Mouse (Mus musculus) stomach, embryonic 14.5 days (tissue): ENCODE data around the gene Kif26a. TPM values are rescaled to one million over a fixed set of nuclear protein-coding genes. Genes with fewer than 3 reads are reported as not detected.

Experiments used
- ATAC-seq: fragments of 200-750 bp; cut with Nextera tagmentation; 2 replicates; pipeline ENCODE4 v1.8.0; 2017; ENCODE audit warnings: low read depth, moderate TSS enrichment; ENCODE audit not compliant: insufficient number of reproducible peaks, insufficient read depth, low FRiP score
- H3K27ac ChIP-seq: fragments of 300-500 bp; sonication (generic); 2 replicates; pipeline ENCODE4 v1.5.1; 2014; ENCODE audit warnings: mild to moderate bottlenecking, low read length, moderate library complexity, mixed read lengths
- H3K27me3 ChIP-seq: fragments of 300-500 bp; sonication (generic); 2 replicates; pipeline ENCODE4 v1.6.1; 2014; ENCODE audit warnings: low read length, control low read depth, mixed read lengths; ENCODE audit not compliant: control insufficient read depth, insufficient read depth
- H3K36me3 ChIP-seq: fragments of 300-500 bp; sonication (generic); 2 replicates; pipeline ENCODE4 v1.6.1; 2014; ENCODE audit warnings: mild to moderate bottlenecking, control low read depth, low read length, moderate library complexity, mixed read lengths; ENCODE audit not compliant: control insufficient read depth, insufficient read depth
- H3K4me1 ChIP-seq: fragments of 300-500 bp; sonication (generic); 2 replicates; pipeline ENCODE4 v1.6.1; 2014; ENCODE audit warnings: low read length, control low read depth, mixed read lengths; ENCODE audit not compliant: control insufficient read depth, insufficient read depth
- H3K4me2 ChIP-seq: fragments of 300-500 bp; sonication (generic); replicated peaks from 2 replicates; pipeline ENCODE4 v1.6.1; 2014; ENCODE audit warnings: low read depth, low read length, control low read depth
- H3K4me3 ChIP-seq: fragments of 300-500 bp; sonication (generic); 2 replicates; pipeline ENCODE4 v1.5.1; 2014; ENCODE audit warnings: low read depth, low read length, control low read depth
- H3K9ac ChIP-seq: fragments of 300-500 bp; sonication (generic); replicated peaks from 2 replicates; pipeline ENCODE4 v1.6.1; 2014; ENCODE audit warnings: low read depth, mild to moderate bottlenecking, control low read depth, low read length, moderate library complexity, mixed read lengths
- H3K9me3 ChIP-seq: fragments of 300-500 bp; sonication (generic); 2 replicates; pipeline ENCODE4 v1.6.1; 2016; ENCODE audit warnings: low read depth, low read length, control low read depth; ENCODE audit not compliant: control insufficient read depth
- WGBS: fragments of 180-500 bp; shearing (Covaris S2); extraction: QIAGEN DNeasy Blood & Tissue Kit; methylation state at CpG from one replicate; pipeline ENCODE4 v1.1.7; 2014; 5-methylcytosine and 5-hydroxymethylcytosine counted together
- polyA plus RNA-seq: library from polyadenylated mRNA; unstranded; fragments of >200 nt; fragmentation: Nextera tagmentation; extraction: Ambion mirVana; gene quantifications from 2 replicates; pipeline ENCODE4 v1.2.1, GENCODE M21; 2014

Gene Kif26a
- polyA plus RNA-seq, 1 experiment from 2014 or later, result 2.9 TPM

- Histone ChIP-seq H3K4me1 (peaks cover 4% of the 10 kb centered on the region; the same call in 1 of the 2 replicates), H3K27me3 (no peaks in the 10 kb centered on the region), H3K36me3 (no peaks in the 10 kb centered on the region), H3K9ac (no peak overlapping the region), H3K27ac (no peak overlapping the region), H3K4me3 (no peak overlapping the region), H3K9me3 (no peaks in the 10 kb centered on the region), H3K4me2 (no peak overlapping the region)
- 72% methylated on average over 11 of the region's 11 CpGs for WGBS
- ATAC-seq, result no peak
Measured at GRCm38 (mm10) chr12:112108696-112109445, 37.1 kb upstream of the Kif26a start.

- Histone ChIP-seq H3K4me1 (peaks cover 4% of the 10 kb centered on the region; the same call in 1 of the 2 replicates), H3K36me3 (no peaks in the 10 kb centered on the region), H3K9ac (no peak overlapping the region), H3K9me3 (no peaks in the 10 kb centered on the region), H3K4me2 (no peak overlapping the region), H3K4me3 (no peak overlapping the region), H3K27ac (no peak overlapping the region), H3K27me3 (no peaks in the 10 kb centered on the region)
- ATAC-seq, result no peak
- 75% methylated on average over 9 of the region's 9 CpGs for WGBS
Measured at GRCm38 (mm10) chr12:112109701-112110100, 36.3 kb upstream of the Kif26a start.

DNA sequence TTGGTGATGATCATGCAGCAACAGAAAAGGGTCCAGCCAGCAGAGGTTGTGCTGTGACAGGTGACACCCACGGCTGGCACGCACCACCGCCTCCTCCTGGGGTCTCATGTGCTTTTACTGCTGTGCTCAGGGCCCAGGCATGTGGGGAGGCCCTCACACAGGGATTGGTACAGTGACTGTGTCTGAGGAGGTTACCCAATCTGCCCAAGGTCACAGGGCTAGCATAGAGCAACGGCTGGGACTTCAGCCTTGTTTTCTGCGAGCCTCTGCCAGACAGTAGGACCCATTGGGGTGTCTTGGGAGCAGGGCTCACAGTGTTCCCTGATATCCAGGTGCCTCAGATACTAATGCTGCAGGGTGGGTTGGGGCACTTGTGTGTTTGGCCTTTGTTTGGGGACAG is 34.7 kb upstream of the Kif26a start:
- 88% methylated on average over 5 of the region's 5 CpGs for WGBS
- Histone ChIP-seq H3K36me3 (no peaks in the 10 kb centered on the region), H3K9ac (no peak overlapping the region), H3K4me2 (no peak overlapping the region), H3K9me3 (no peaks in the 10 kb centered on the region), H3K27ac (no peak overlapping the region), H3K4me1 (peaks cover 4% of the 10 kb centered on the region; the same call in 1 of the 2 replicates), H3K27me3 (no peaks in the 10 kb centered on the region), H3K4me3 (no peak overlapping the region)
- ATAC-seq, result no peak

- Histone ChIP-seq H3K4me1 (0 out of 2 replicates have a peak, but pooled peaks cover 2% of the 10 kb centered on the region), H3K9me3 (no peaks in the 10 kb centered on the region), H3K36me3 (no peaks in the 10 kb centered on the region), H3K27ac (no peak overlapping the region), H3K4me3 (no peak overlapping the region), H3K27me3 (no peaks in the 10 kb centered on the region), H3K9ac (no peak overlapping the region), H3K4me2 (no peak overlapping the region)
- ATAC-seq, result no peak
- WGBS, result 90% methylated on average over 6 of the region's 6 CpGs
Measured at GRCm38 (mm10) chr12:112112235-112112634, 33.8 kb upstream of the Kif26a start.

DNA sequence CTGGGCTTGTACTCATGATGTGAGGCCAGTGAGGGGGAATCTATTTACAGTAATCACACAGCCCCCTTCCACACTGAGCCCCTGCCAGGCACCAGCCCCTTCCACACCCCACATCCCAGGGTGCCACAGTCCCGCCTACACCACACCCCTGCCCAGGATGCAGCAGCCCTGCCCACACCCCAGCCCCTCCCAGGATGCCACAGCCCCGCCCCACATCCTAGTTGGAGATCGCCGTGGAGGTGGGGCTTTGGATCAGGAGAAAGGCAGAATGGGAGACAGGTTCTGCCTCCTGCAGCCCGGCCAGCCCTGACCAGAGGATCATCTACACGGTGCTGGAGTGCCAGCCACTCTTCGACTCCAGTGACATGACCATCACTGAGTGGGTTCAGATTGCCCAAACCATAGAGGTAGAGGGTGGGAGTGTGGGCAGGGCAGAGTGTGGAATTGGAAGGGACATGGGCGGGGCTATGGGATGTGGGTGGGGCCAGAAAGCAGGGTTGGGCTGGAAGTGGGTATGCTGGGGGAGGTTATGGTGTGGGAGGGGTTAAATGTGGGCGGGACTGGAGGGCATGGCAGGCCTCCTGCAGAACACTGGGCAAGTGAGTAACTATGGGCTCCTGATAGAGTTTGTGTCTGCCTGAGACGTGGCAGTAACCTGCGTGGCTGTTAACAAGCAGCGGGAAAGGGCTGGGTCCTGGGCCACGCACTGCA is 33.2 kb upstream of the Kif26a start:
- H3K4me2 ChIP-seq, result no peak overlapping the region
- WGBS, result 17% methylated on average over 13 of the region's 13 CpGs
- H3K36me3 ChIP-seq, result no peaks in the 10 kb centered on the region
- 0 out of 2 replicates have a peak, but pooled peaks cover 2% of the 10 kb centered on the region for H3K4me1 ChIP-seq
- peak; percentile 62 for ATAC-seq
- H3K9me3 ChIP-seq, result no peaks in the 10 kb centered on the region
- no peak overlapping the region for H3K27ac ChIP-seq
- H3K4me3 ChIP-seq, result no peak overlapping the region
- no peak overlapping the region for H3K9ac ChIP-seq
- H3K27me3 ChIP-seq, result no peaks in the 10 kb centered on the region

- no peaks in the 10 kb centered on the region for H3K27me3 ChIP-seq
- ATAC-seq, result no peak
Measured at GRCm38 (mm10) chr12:112113710-112114109, 32.3 kb upstream of the Kif26a start.

GRCm38 (mm10) chr12:112117006-112117405 is 29.0 kb upstream of the Kif26a start:
- no peak for ATAC-seq
- no peaks in the 10 kb centered on the region for H3K36me3 ChIP-seq
- H3K27ac ChIP-seq, result no peak overlapping the region
- 78% methylated on average over 5 of the region's 5 CpGs for WGBS
- no peak overlapping the region for H3K4me2 ChIP-seq
- H3K4me3 ChIP-seq, result no peak overlapping the region
- no peak overlapping the region for H3K9ac ChIP-seq
- 0 out of 2 replicates have a peak, but pooled peaks cover 2% of the 10 kb centered on the region for H3K4me1 ChIP-seq
- H3K9me3 ChIP-seq, result no peaks in the 10 kb centered on the region
- no peaks in the 10 kb centered on the region for H3K27me3 ChIP-seq

More at GRCm38 (mm10) chr12:112113710-112114109, 32.3 kb upstream of the Kif26a start:
- Histone ChIP-seq H3K4me3 (no peak overlapping the region), H3K36me3 (no peaks in the 10 kb centered on the region), H3K27ac (no peak overlapping the region), H3K9me3 (no peaks in the 10 kb centered on the region), H3K4me1 (0 out of 2 replicates have a peak, but pooled peaks cover 2% of the 10 kb centered on the region), H3K4me2 (no peak overlapping the region), H3K9ac (no peak overlapping the region)
- 11% methylated on average over 7 of the region's 7 CpGs for WGBS

- WGBS, result 64% methylated on average over 7 of the region's 7 CpGs
- Histone ChIP-seq H3K4me1 (0 out of 2 replicates have a peak, but pooled peaks cover 2% of the 10 kb centered on the region), H3K27me3 (no peaks in the 10 kb centered on the region), H3K4me3 (no peak overlapping the region), H3K9ac (no peak overlapping the region), H3K27ac (no peak overlapping the region), H3K9me3 (no peaks in the 10 kb centered on the region), H3K36me3 (no peaks in the 10 kb centered on the region), H3K4me2 (no peak overlapping the region)
- peak; percentile 54 for ATAC-seq
Measured at GRCm38 (mm10) chr12:112117649-112118048, 28.4 kb upstream of the Kif26a start.
